Mouse (Mus musculus): ENCODE measurements around the gene Ostf1.

DNA sequence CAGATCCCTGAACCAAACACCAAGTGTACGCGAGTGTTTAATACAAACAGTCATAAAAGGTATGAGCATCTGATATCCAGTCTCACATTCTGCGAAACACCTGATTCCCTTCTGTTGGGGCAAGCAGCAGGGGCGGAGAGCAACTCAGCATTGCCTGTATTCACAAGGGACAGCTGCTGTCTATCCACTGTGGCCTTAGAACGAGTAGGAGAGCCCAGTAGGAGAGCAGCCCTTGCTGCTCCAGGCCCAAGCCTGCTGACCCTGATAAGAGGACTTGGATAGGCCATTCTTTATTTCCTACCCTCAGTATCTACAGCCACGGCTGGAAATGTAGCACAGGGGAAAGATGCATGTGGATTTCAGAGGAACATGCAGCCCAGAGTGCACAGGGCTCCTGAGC is 38.7 kb downstream of the Ostf1 start:
- TF ChIP-seq POLR2A (IDR thresholded peaks at IDR 0.05; ENCODE audit: control insufficient read depth, extremely low read depth, insufficient read depth, low read length, poor library complexity) (no peak), CTCF (IDR thresholded peaks at IDR 0.05; ENCODE audit: borderline replicate concordance, control insufficient read depth, extremely low read depth, insufficient read depth, low read length, poor library complexity) (no peak)
